In genomic region chr4:57751566-57751965, GRCm38 (mm10) we compare ENCODE assay signal across 25 mouse cellular contexts. TPM values are rescaled to one million over a fixed set of nuclear protein-coding genes. Genes with fewer than 3 reads are reported as not detected.
DNase-seq lines count a peak whose midpoint lies in the region; ATAC-seq and TF ChIP-seq lines count a peak whose summit lies in the region.
"Had no signal": no experiment of that assay in that cellular context is flagged by ENCODE, and none has a peak within 500 bp of the region (broad histone marks: within the 10 kb centered on the region; RNA-seq: fewer than 3 reads in every experiment).

No protein-coding gene starts in this region.

- no peak overlapping the region for H3K9ac ChIP-seq in heart, embryonic 13.5 days
- no peak overlapping the region for H3K9ac ChIP-seq in lung, postnatal 0 days (replicated peaks; ENCODE audit: low read depth)
- H3K9ac ChIP-seq in midbrain, postnatal 0 days (replicated peaks; ENCODE audit: low read length, poor library complexity, severe bottlenecking), result no peak overlapping the region
- H3K9ac ChIP-seq: hindbrain, embryonic 15.5 days; intestine, embryonic 15.5 days; limb, embryonic 12.5 days; liver, postnatal 0 days; midbrain, embryonic 13.5 days had no signal

- no peak overlapping the region for H3K4me3 ChIP-seq in heart, embryonic 13.5 days
- H3K4me3 ChIP-seq in lung, postnatal 0 days (ENCODE audit: low read depth, low read length), result no peak overlapping the region
- no peak overlapping the region for H3K4me3 ChIP-seq in midbrain, postnatal 0 days (ENCODE audit: low read depth, low read length)
- H3K4me3 ChIP-seq: hindbrain, embryonic 15.5 days; intestine, embryonic 15.5 days; limb, embryonic 12.5 days; megakaryocyte, embryonic 14.5 days; midbrain, embryonic 13.5 days had no signal

- TF ChIP-seq EP300 in lung, postnatal 0 days (IDR thresholded peaks at IDR 0.05), result no peak

- TF ChIP-seq CTCF in lung, postnatal 0 days (IDR thresholded peaks at IDR 0.05), result no peak
- TF ChIP-seq CTCF in midbrain, postnatal 0 days (IDR thresholded peaks at IDR 0.05), result no peak

- 68% methylated on average over 11 of the region's 11 CpGs for WGBS in heart, embryonic 13.5 days
- WGBS in lung, postnatal 0 days, result 88% methylated on average over 11 of the region's 11 CpGs
- WGBS in midbrain, postnatal 0 days, result 92% methylated on average over 11 of the region's 11 CpGs

- no peaks in the 10 kb centered on the region for H3K9me3 ChIP-seq in heart, embryonic 13.5 days
- H3K9me3 ChIP-seq in lung, postnatal 0 days (ENCODE audit: low read length), result no peaks in the 10 kb centered on the region
- no peaks in the 10 kb centered on the region for H3K9me3 ChIP-seq in midbrain, postnatal 0 days (ENCODE audit: low read length)
- H3K9me3 ChIP-seq: hindbrain, embryonic 15.5 days; intestine, embryonic 15.5 days; limb, embryonic 12.5 days; megakaryocyte, embryonic 14.5 days; midbrain, embryonic 13.5 days had no signal

- no peak overlapping the region for H3K4me2 ChIP-seq in heart, embryonic 13.5 days
- H3K4me2 ChIP-seq in lung, postnatal 0 days (replicated peaks; ENCODE audit: low read depth, low read length), result no peak overlapping the region
- H3K4me2 ChIP-seq in midbrain, postnatal 0 days (ENCODE audit: low read depth, low read length, poor library complexity, severe bottlenecking), result no peak overlapping the region
- H3K4me2 ChIP-seq: hindbrain, embryonic 15.5 days; intestine, embryonic 15.5 days; limb, embryonic 12.5 days; liver, embryonic 11.5 days; midbrain, embryonic 13.5 days had no signal

- peak overlapping the region; percentile 58 for H3K27ac ChIP-seq in heart, embryonic 13.5 days (replicated peaks)
- H3K27ac ChIP-seq in lung, postnatal 0 days (ENCODE audit: low read length), result no peak overlapping the region
- no peak overlapping the region for H3K27ac ChIP-seq in midbrain, postnatal 0 days (ENCODE audit: low read depth, low read length)
- H3K27ac ChIP-seq: hindbrain, embryonic 15.5 days; intestine, embryonic 15.5 days; midbrain, embryonic 13.5 days had no signal

- no peaks in the 10 kb centered on the region for H3K27me3 ChIP-seq in heart, embryonic 13.5 days (replicated peaks)
- H3K27me3 ChIP-seq in lung, postnatal 0 days (replicated peaks; ENCODE audit: insufficient read depth, low read length), result no peaks in the 10 kb centered on the region
- H3K27me3 ChIP-seq in midbrain, postnatal 0 days (ENCODE audit: insufficient read depth, low read length), result no peaks in the 10 kb centered on the region
- H3K27me3 ChIP-seq: hindbrain, embryonic 15.5 days; intestine, embryonic 15.5 days; limb, embryonic 12.5 days; midbrain, embryonic 13.5 days had no signal

- no peaks in the 10 kb centered on the region for H3K36me3 ChIP-seq in heart, embryonic 13.5 days
- no peaks in the 10 kb centered on the region for H3K36me3 ChIP-seq in lung, postnatal 0 days (ENCODE audit: insufficient read depth, low read length)
- H3K36me3 ChIP-seq in midbrain, postnatal 0 days (ENCODE audit: insufficient read depth, low read length), result no peaks in the 10 kb centered on the region
- H3K36me3 ChIP-seq: hindbrain, embryonic 15.5 days; intestine, embryonic 15.5 days; midbrain, embryonic 13.5 days had no signal

- ATAC-seq in heart, embryonic 13.5 days (ENCODE audit: extremely low read depth, insufficient number of reproducible peaks, low FRiP score, low TSS enrichment), result no peak
- ATAC-seq in lung, postnatal 0 days, result peak; percentile 3; the same call in 1 of the 2 replicates
- ATAC-seq in midbrain, postnatal 0 days (ENCODE audit: low FRiP score), result no peak
- ATAC-seq: intestine, embryonic 15.5 days; liver, postnatal 0 days; midbrain, embryonic 13.5 days had no signal

- DNase-seq in adrenal gland, adult (ENCODE audit: inconsistent age in 2 of 2, low spot score in 1 of 2), result peak; percentile 66 to 74
- DNase-seq in adrenal gland, adult 18-20 months (ENCODE audit: low spot score in 2 of 2), result no peak
- DNase-seq in heart, adult 18-20 months, result no peak
- no peak for DNase-seq in lung, postnatal 0 days (ENCODE audit: low spot score)
- no peak for DNase-seq in lung, postnatal 14 days
- no peak for DNase-seq in midbrain, postnatal 0 days (ENCODE audit: low spot score)
- DNase-seq: cerebellum, adult 18-20 months; cerebellum, postnatal 14 days; gastrocnemius, postnatal 25 days; heart, postnatal 4 days; kidney, adult 9 months; kidney, postnatal 36 days; layer of hippocampus, postnatal 36 days; liver, postnatal 0 days; lung, postnatal 36 days; retina, postnatal 1 day; right cerebral cortex, postnatal 25 days; thymus, postnatal 25 days had no signal

- H3K4me1 ChIP-seq in heart, embryonic 13.5 days, result peaks cover 44% of the 10 kb centered on the region
- H3K4me1 ChIP-seq in lung, postnatal 0 days (ENCODE audit: insufficient read depth, low read depth, low read length), result no peaks in the 10 kb centered on the region
- H3K4me1 ChIP-seq in midbrain, postnatal 0 days (ENCODE audit: insufficient read depth, low read length), result no peaks in the 10 kb centered on the region
- H3K4me1 ChIP-seq: hindbrain, embryonic 15.5 days; intestine, embryonic 15.5 days had no signal

RNA-seq across cellular contexts. Expression of gene Akap2, which starts 34.1 kb away (rescaled TPM):
- 100 to 1,000 TPM; 191 to 192 TPM for total RNA-seq in adrenal gland, adult 18-20 months (2021)
- 41.3 and 43.1 TPM in 2 replicates for polyA plus RNA-seq in heart, embryonic 13.5 days (2015; fragmentation: Nextera tagmentation; extraction: Ambion mirVana)
- 10 to 100 TPM; 90.7 to 99.5 TPM for total RNA-seq in heart, adult 18-20 months (2021)
- 112 and 126 TPM in 2 replicates for polyA plus RNA-seq in lung, postnatal 0 days (2015; fragmentation: Nextera tagmentation; extraction: Ambion mirVana)
- 18.8 and 24.4 TPM in 2 replicates for total RNA-seq in midbrain, postnatal 0 days (2014; rRNA removed)
- 10.7 and 12.1 TPM in 2 replicates for polyA plus RNA-seq in midbrain, postnatal 0 days (2015; fragmentation: Nextera tagmentation; extraction: Ambion mirVana)

Comparison
In these comparisons a context has a peak if more than half of its experiments do, and no peak if none do; other contexts are left out.
1. DNase-seq: peak in adrenal gland, adult (2 of 2); none in adrenal gland, adult 18-20 months (0 of 2), heart, adult 18-20 months (0 of 2), lung, postnatal 0 days (single experiment), lung, postnatal 14 days (single experiment) and midbrain, postnatal 0 days (single experiment).